Mouse (Mus musculus): ENCODE measurements around the gene Terb2.

GRCm38 (mm10) chr2:122148242-122148917, 37.7 kb upstream of the Terb2 start:
- TF ChIP-seq EP300 (IDR thresholded peaks at IDR 0.05) (no peak), CTCF (IDR thresholded peaks at IDR 0.05) (no peak)
